ENCODE assay signal across 8 mouse cellular contexts in the genomic region with DNA sequence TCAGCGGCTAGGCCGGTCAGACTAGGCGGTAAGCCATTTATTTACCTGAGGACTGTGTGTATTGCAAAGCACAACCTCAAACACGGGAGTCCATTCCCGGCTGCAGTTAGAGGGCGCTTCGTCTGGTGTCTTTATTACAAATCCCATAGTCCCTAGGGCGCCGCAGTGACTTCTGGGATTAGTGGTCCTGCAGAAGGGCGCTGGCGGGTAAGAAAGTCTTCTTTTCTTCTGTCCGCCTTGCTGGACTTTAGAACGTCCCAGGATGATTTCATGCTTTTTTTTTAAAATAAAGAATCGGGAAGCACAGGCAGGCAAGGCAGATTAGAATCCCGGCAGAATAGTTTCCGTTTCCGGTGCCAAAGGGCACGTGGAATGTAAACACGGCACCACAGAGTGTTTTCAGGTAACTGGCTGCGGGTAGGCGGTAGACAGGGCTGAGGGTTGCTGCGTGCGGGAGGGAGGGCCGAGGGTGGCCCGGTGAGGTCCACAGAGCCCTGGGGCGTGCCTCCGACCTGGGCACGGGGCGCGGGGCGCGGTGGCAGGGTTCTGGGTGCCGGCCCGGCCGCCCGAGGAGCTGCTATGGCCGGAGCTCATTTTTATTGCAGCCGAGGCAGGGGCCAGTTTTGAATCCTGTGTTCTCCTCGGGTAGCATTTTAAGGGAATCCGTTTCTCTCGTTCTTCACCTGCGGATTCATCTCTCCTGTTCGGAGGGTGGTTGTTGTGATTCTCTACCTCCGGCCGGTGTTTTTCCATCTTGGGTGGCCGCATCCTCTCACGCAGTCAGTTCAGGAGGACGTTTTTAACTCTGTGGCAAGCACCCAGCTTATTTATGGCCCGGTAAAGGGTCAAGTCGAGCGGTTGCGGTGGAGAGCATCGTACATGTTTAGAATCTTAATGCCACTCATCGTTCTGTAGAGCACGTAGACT. TPM values are rescaled to one million over a fixed set of nuclear protein-coding genes. Genes with fewer than 3 reads are reported as not detected.
DNase-seq lines count a peak whose midpoint lies in the region; ATAC-seq lines count a peak whose summit lies in the region.

A gene (plus strand): TSS at position 160 of the 927 bp plus-strand sequence.

- H3K9ac ChIP-seq in intestine, embryonic 14.5 days (ENCODE audit: low read length): peak within 1 kb of the TSS; percentile 84

- peaks cover 13% of the 10 kb centered on the region for H3K36me3 ChIP-seq in intestine, embryonic 14.5 days (ENCODE audit: control insufficient read depth, insufficient read depth, low read length)

- peak within 1 kb of the TSS; percentile 66 for H3K4me2 ChIP-seq in intestine, embryonic 14.5 days (ENCODE audit: low read length)

- intact Hi-C loops in left cerebral cortex, postnatal 10 days (cut with DNase I): loop anchor here (5.0 kb wide), 1 partner anchor 68 kb away; a partner anchor contains a TSS

- peak within 1 kb of the TSS; percentile 91 for H3K27ac ChIP-seq in intestine, embryonic 14.5 days (ENCODE audit: low read depth)

- ATAC-seq in intestine, embryonic 14.5 days (replicated peaks; ENCODE audit: low FRiP score, low TSS enrichment, low read depth): peak; percentile 83
- ATAC-seq in megakaryocyte progenitor cell, adult 5-6 weeks (replicated peaks; ENCODE audit: poor library complexity): peak; percentile 60

- no peaks in the 10 kb centered on the region for H3K9me3 ChIP-seq in intestine, embryonic 14.5 days (ENCODE audit: control insufficient read depth, low read length)

- peak within 1 kb of the TSS; percentile 87 for H3K4me3 ChIP-seq in intestine, embryonic 14.5 days (ENCODE audit: low read depth, low read length)

- no peaks in the 10 kb centered on the region for H3K27me3 ChIP-seq in intestine, embryonic 14.5 days (replicated peaks; ENCODE audit: control insufficient read depth, insufficient read depth, low read length)

- WGBS in intestine, embryonic 14.5 days: under 1% methylated on average over 51 of the region's 55 CpGs

- DNase-seq in adrenal gland, adult 2 months: peak; percentile 85
- DNase-seq in embryo, embryonic 11 days: peak; percentile 86
- peak; percentile 63 for DNase-seq in gastrocnemius, postnatal 25 days
- DNase-seq in intestine, embryonic 14.5 days (ENCODE audit: low spot score): peak; percentile 87
- peak; percentile 70 to 84 for DNase-seq in left cerebral cortex, postnatal 10 days (ENCODE audit: extremely low spot score in 1 of 2, low spot score in 2 of 2)
- peak; percentile 86 to 89 for DNase-seq in right cerebral cortex, postnatal 10 days (ENCODE audit: low spot score in 2 of 2)
- DNase-seq in urinary bladder, postnatal 14 days (ENCODE audit: low spot score): peak; percentile 80

- H3K4me1 ChIP-seq in intestine, embryonic 14.5 days (replicated peaks; ENCODE audit: control insufficient read depth, insufficient read depth, low read length): peaks cover 18% of the 10 kb centered on the region

RNA-seq across cellular contexts. Expression of the gene that starts here (rescaled TPM):
- 10 to 100 TPM; 52.5 to 63.2 TPM for total RNA-seq in adrenal gland, adult 2 months (2021)
- polyA plus RNA-seq in adrenal gland, adult 2 months (2012; rRNA removed): 0.66 and 1.2 TPM in 2 replicates
- total RNA-seq in gastrocnemius, postnatal 25 days (2021): 10 to 100 TPM; 39.3 to 48.5 TPM
- polyA plus RNA-seq in intestine, embryonic 14.5 days (2014; fragmentation: Nextera tagmentation; extraction: Ambion mirVana): 37.4 and 41.2 TPM in 2 replicates
- total RNA-seq in left cerebral cortex, postnatal 10 days (2021): 10 to 100 TPM; 47.3 to 47.8 TPM
- total RNA-seq in megakaryocyte progenitor cell, adult 5-6 weeks (2015): 29.4 and 38.4 TPM in 2 replicates
- total RNA-seq in megakaryocyte progenitor cell, adult 5-6 weeks (2017): 43.1 and 54.2 TPM in 2 replicates

Comparison
In these comparisons a context has a peak if more than half of its experiments do, and no peak if none do; other contexts are left out.
1. Peak in every context shown above with its lines: DNase-seq, ATAC-seq, H3K4me3 ChIP-seq and H3K27ac ChIP-seq.
2. RNA of the gene that starts here (polyA plus RNA-seq): 37.4 to 41.2 TPM in intestine, embryonic 14.5 days; 0.66 to 1.2 TPM in adrenal gland, adult 2 months; every median in the first group is over 10 times any median in the second.